ENCODE assay signal across 10 mouse cellular contexts in the genomic region with DNA sequence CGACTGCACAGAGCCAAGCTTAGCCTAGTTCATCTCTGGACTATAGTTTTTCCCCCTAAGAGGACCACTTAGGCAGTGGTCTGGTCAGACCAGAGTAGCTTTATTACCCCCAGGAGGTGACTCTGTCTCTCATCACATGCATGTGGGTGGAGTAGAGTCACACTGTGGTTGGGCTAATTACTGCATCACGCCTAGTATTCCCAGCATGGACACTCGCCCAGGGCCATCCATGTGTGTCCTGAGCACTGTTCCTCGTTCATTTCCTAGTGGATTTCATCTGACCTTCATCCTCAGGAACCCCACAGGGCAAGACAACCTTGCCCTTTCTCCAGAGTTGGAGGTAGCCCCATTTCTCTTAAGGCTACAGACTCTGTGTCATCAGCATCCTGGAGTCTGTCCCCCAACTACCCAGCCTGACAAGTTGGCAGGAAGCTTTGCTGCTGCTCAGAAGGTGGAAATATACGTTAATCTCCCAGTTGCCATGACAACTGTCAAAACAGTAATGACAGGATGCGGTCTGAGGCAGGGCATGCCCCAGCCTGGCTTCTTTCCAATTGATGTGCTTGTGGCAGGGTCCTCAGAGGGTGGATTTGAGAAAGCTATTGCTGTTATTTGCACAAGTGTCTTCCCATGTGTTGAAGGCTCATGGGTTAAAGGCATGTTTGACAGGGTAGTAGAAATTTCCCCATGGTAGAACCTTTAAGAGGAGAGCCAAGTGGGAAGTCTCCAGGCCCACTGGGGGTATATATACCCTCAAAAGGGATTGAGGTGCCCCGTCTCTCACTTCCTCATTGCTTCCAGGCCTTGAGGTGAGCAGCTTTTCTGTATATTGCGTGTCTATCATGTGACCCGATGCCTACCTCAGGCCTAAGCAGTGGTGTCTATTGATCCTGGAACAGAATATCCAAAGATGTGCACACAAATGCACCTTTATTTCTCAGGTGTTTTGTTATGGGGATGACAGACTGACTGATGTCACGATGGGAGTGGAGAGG. TPM values are rescaled to one million over a fixed set of nuclear protein-coding genes. Genes with fewer than 3 reads are reported as not detected.
DNase-seq lines count a peak whose midpoint lies in the region; ATAC-seq and TF ChIP-seq lines count a peak whose summit lies in the region.
"Had no signal": no experiment of that assay in that cellular context is flagged by ENCODE, and none has a peak within 500 bp of the region (broad histone marks: within the 10 kb centered on the region; RNA-seq: fewer than 3 reads in every experiment).

No protein-coding gene starts in this region.

- H3K79me2 ChIP-seq in CH12.LX (replicated peaks; ENCODE audit: control insufficient read depth, extremely low read depth, insufficient read depth, poor library complexity, severe bottlenecking) = no peaks in the 10 kb centered on the region

- ATAC-seq in forebrain, embryonic 16.5 days = peak; percentile 23; the same call in 1 of the 2 replicates
- ATAC-seq in monocyte, adult 5-6 weeks (replicated peaks; ENCODE audit: insufficient number of reproducible peaks, low FRiP score, low TSS enrichment, poor library complexity, severe bottlenecking) = peak; percentile 42
- no peak for ATAC-seq in erythroblast, adult 5-6 weeks (replicated peaks; ENCODE audit: low FRiP score, poor library complexity, severe bottlenecking)

- 0 out of 2 replicates have a peak overlapping the region, but pooled peaks have one; percentile 29 for H3K27ac ChIP-seq in heart, embryonic 10.5 days
- H3K27ac ChIP-seq in CH12.LX (ENCODE audit: insufficient read depth, low read depth) = no peak overlapping the region
- no peak overlapping the region for H3K27ac ChIP-seq in forebrain, embryonic 16.5 days (ENCODE audit: low read length)
- H3K27ac ChIP-seq: hindbrain, embryonic 15.5 days had no signal

- H3K4me3 ChIP-seq in heart, embryonic 10.5 days = no peak overlapping the region
- no peak overlapping the region for H3K4me3 ChIP-seq in CH12.LX (replicated peaks in 1 of 3; ENCODE audit: low read depth in 2 of 3, low read length in 2 of 3, poor library complexity in 1 of 3)
- no peak overlapping the region for H3K4me3 ChIP-seq in forebrain, embryonic 16.5 days (replicated peaks; ENCODE audit: low read length)
- H3K4me3 ChIP-seq: hindbrain, embryonic 15.5 days had no signal

- in situ Hi-C loops in CH12.LX (cut with MboI; ENCODE audit: low pct_ligation_motif_present, low pct_unique_long_range_greater_than_20kb, low sequenced_read_pairs) = no loop called here

- no peak for TF ChIP-seq RAD21 in CH12.LX (IDR thresholded peaks at IDR 0.05; ENCODE audit: low read depth, low read length)

- peak; percentile 88 for DNase-seq in heart, embryonic 10.5 days (ENCODE audit: low spot score)
- DNase-seq in heart, postnatal 10 days = no peak
- DNase-seq in CH12.LX (ENCODE audit: extremely low read depth) = peak; percentile 51
- DNase-seq in urinary bladder, adult 18-20 months (ENCODE audit: low spot score in 2 of 2) = no peak
- DNase-seq in gastrocnemius, adult 8-10 months (ENCODE audit: low spot score in 2 of 2) = no peak
- DNase-seq: cerebellum, postnatal 25 days had no signal

- H3K27me3 ChIP-seq in heart, embryonic 10.5 days (ENCODE audit: insufficient read depth, poor library complexity, severe bottlenecking) = no peaks in the 10 kb centered on the region
- H3K27me3 ChIP-seq in CH12.LX (replicated peaks) = no peaks in the 10 kb centered on the region
- H3K27me3 ChIP-seq in forebrain, embryonic 16.5 days (replicated peaks; ENCODE audit: control insufficient read depth, insufficient read depth, low read length) = no peaks in the 10 kb centered on the region
- H3K27me3 ChIP-seq: hindbrain, embryonic 15.5 days had no signal

- 53% methylated on average over 10 of the region's 10 CpGs for WGBS in heart, embryonic 10.5 days
- 57% methylated on average over 10 of the region's 10 CpGs for WGBS in forebrain, embryonic 16.5 days

- intact Hi-C loops in heart, postnatal 10 days (cut with DNase I) = no loop called here

- TF ChIP-seq POLR2A in CH12.LX (IDR thresholded peaks at IDR 0.05; ENCODE audit: low read depth, low read length) = no peak

- no peak for TF ChIP-seq CTCF in CH12.LX (conservative IDR thresholded peaks at IDR 0.05 in 1 of 2, IDR thresholded peaks at IDR 0.05 in 1 of 2; ENCODE audit: low read depth in 2 of 2, low read length in 2 of 2)

- no peak overlapping the region for H3K4me2 ChIP-seq in CH12.LX (ENCODE audit: insufficient read depth, low read depth, poor library complexity, severe bottlenecking)
- no peak overlapping the region for H3K4me2 ChIP-seq in forebrain, embryonic 16.5 days (ENCODE audit: low read length)
- H3K4me2 ChIP-seq: hindbrain, embryonic 15.5 days had no signal

- dilution Hi-C loops in CH12.LX (cut with MboI; ENCODE audit: extremely low pct_ligation_motif_present, extremely low pct_unique_long_range_greater_than_20kb, low sequenced_read_pairs) = no loop called here

- H3K36me3 ChIP-seq in heart, embryonic 10.5 days = no peaks in the 10 kb centered on the region
- no peaks in the 10 kb centered on the region for H3K36me3 ChIP-seq in CH12.LX (replicated peaks in 1 of 2; ENCODE audit: control insufficient read depth in 1 of 2, insufficient read depth in 1 of 2, low read length in 1 of 2)
- H3K36me3 ChIP-seq in forebrain, embryonic 16.5 days (ENCODE audit: control insufficient read depth, insufficient read depth) = no peaks in the 10 kb centered on the region
- H3K36me3 ChIP-seq: hindbrain, embryonic 15.5 days had no signal

- peaks cover 40% of the 10 kb centered on the region for H3K4me1 ChIP-seq in heart, embryonic 10.5 days
- H3K4me1 ChIP-seq in CH12.LX (ENCODE audit: control insufficient read depth in 1 of 2, insufficient read depth in 2 of 2) = peaks cover 11 to 27% of the 10 kb centered on the region in 2 experiments
- peaks cover 19% of the 10 kb centered on the region for H3K4me1 ChIP-seq in forebrain, embryonic 16.5 days (replicated peaks; ENCODE audit: control insufficient read depth, insufficient read depth, low read length)

- H3K9me3 ChIP-seq in heart, embryonic 10.5 days = no peaks in the 10 kb centered on the region
- no peaks in the 10 kb centered on the region for H3K9me3 ChIP-seq in CH12.LX (replicated peaks; ENCODE audit: low read length)
- no peaks in the 10 kb centered on the region for H3K9me3 ChIP-seq in forebrain, embryonic 16.5 days (ENCODE audit: control insufficient read depth, low read length)
- H3K9me3 ChIP-seq: hindbrain, embryonic 15.5 days had no signal

- no peak overlapping the region for H3K9ac ChIP-seq in CH12.LX (ENCODE audit: insufficient read depth, low read depth)
- no peak overlapping the region for H3K9ac ChIP-seq in forebrain, embryonic 16.5 days (replicated peaks; ENCODE audit: low read depth, low read length)
- H3K9ac ChIP-seq: hindbrain, embryonic 15.5 days had no signal

- TF ChIP-seq EP300 in CH12.LX (IDR thresholded peaks at IDR 0.05; ENCODE audit: low read length) = peak; percentile 52; the same call in 1 of the 2 replicates

TF ChIP-seq in CH12.LX, 34 proteins besides CTCF, POLR2A, EP300 and RAD21 (continues in another document):
- TF ChIP-seq ZKSCAN1 (IDR thresholded peaks at IDR 0.05; ENCODE audit: borderline replicate concordance, low read depth, low read length) = no peak
- no peak for TF ChIP-seq NELFE (IDR thresholded peaks at IDR 0.05; ENCODE audit: low read depth, low read length)
- TF ChIP-seq TCF12 (IDR thresholded peaks at IDR 0.05; ENCODE audit: low read depth, low read length) = no peak
- TF ChIP-seq JUND (conservative IDR thresholded peaks at IDR 0.05; ENCODE audit: low read depth, low read length) = no peak
- no peak for TF ChIP-seq MAFK (IDR thresholded peaks at IDR 0.05; ENCODE audit: insufficient replicate concordance, low read length)
- no peak for TF ChIP-seq CHD2 (IDR thresholded peaks at IDR 0.05; ENCODE audit: low read length)
- peak; percentile 54; the same call in 1 of the 2 replicates for TF ChIP-seq IRF4 (IDR thresholded peaks at IDR 0.05; ENCODE audit: low read depth, low read length)
- TF ChIP-seq ZNF384 (IDR thresholded peaks at IDR 0.05; ENCODE audit: low read depth, low read length) = no peak
- TF ChIP-seq BHLHE40 (IDR thresholded peaks at IDR 0.05; ENCODE audit: low read depth, low read length) = peak; percentile 49; the same call in 1 of the 2 replicates
- no peak for TF ChIP-seq ELF1 (IDR thresholded peaks at IDR 0.05; ENCODE audit: low read depth, low read length)
- no peak for TF ChIP-seq RCOR1 (conservative IDR thresholded peaks at IDR 0.05; ENCODE audit: low read depth, low read length)
- no peak for TF ChIP-seq SMC3 (IDR thresholded peaks at IDR 0.05; ENCODE audit: low read depth, low read length)
- TF ChIP-seq USF2 (conservative IDR thresholded peaks at IDR 0.05; ENCODE audit: low read depth, low read length) = no peak
- TF ChIP-seq SIN3A (IDR thresholded peaks at IDR 0.05; ENCODE audit: low read length) = no peak
- TF ChIP-seq E2F4 (IDR thresholded peaks at IDR 0.05; ENCODE audit: insufficient replicate concordance, low read depth, low read length) = no peak
- peak; percentile 33 for TF ChIP-seq USF1 (IDR thresholded peaks at IDR 0.05; ENCODE audit: low read depth, low read length)

RNA-seq across cellular contexts. Expression of a gene that starts 20.4 kb away (rescaled TPM):
- polyA plus RNA-seq in heart, embryonic 10.5 days (2016; fragmentation: Nextera tagmentation; extraction: Ambion mirVana) = 8.7 and 13.1 TPM in 2 replicates
- 10 to 100 TPM; 69.1 to 79.5 TPM for total RNA-seq in heart, postnatal 10 days (2021)
- total RNA-seq in CH12.LX (2012; rRNA removed) (16.7 and 17.8 TPM in 2 replicates), CH12.LX (2014; rRNA removed) (9.8 and 12.8 TPM in 2 replicates)
- 57.6 and 67.1 TPM in 2 replicates for polyA plus RNA-seq in CH12.LX (2012; ENCODE audit: insufficient read length, low read depth)
- polyA plus RNA-seq in forebrain, embryonic 16.5 days (2015; fragmentation: Nextera tagmentation; extraction: Ambion mirVana) = 20.8 and 24.6 TPM in 2 replicates
- 134 to 201 TPM (median 136 TPM) in 3 replicates for total RNA-seq in monocyte, adult 5-6 weeks (2017)
- 14.8 and 18.8 TPM in 2 replicates for total RNA-seq in erythroblast, adult 5-6 weeks (2015; ENCODE audit: low replicate concordance)
- total RNA-seq in erythroblast, adult 5-6 weeks (2017; ENCODE audit: low replicate concordance) = 6.5 and 7.1 TPM in 2 replicates
- 100 to 1,000 TPM; 127 to 151 (median 139) TPM for total RNA-seq in gastrocnemius, adult 8-10 months (2022)

RNA-seq across cellular contexts. Expression of a gene that starts 32.6 kb away (rescaled TPM):
- polyA plus RNA-seq in heart, embryonic 10.5 days (2016; fragmentation: Nextera tagmentation; extraction: Ambion mirVana) = 53.3 and 61.0 TPM in 2 replicates
- total RNA-seq in heart, postnatal 10 days (2021) = 10 to 100 TPM; 27.8 to 37.9 TPM
- total RNA-seq in CH12.LX (2012; rRNA removed) = 1.2 and 2.7 TPM in 2 replicates
- 2.5 and 3.1 TPM in 2 replicates for total RNA-seq in CH12.LX (2014; rRNA removed)
- 2.9 and 3.6 TPM in 2 replicates for polyA plus RNA-seq in CH12.LX (2012; ENCODE audit: insufficient read length, low read depth)
- 119 and 122 TPM in 2 replicates for polyA plus RNA-seq in forebrain, embryonic 16.5 days (2015; fragmentation: Nextera tagmentation; extraction: Ambion mirVana)
- 17.5 to 34.3 TPM (median 24.0 TPM) in 3 replicates for total RNA-seq in monocyte, adult 5-6 weeks (2017)
- not detected in 2 replicates for total RNA-seq in erythroblast, adult 5-6 weeks (2015; ENCODE audit: low replicate concordance)
- 1.2 and 4.2 TPM in 2 replicates for total RNA-seq in erythroblast, adult 5-6 weeks (2017; ENCODE audit: low replicate concordance)
- total RNA-seq in gastrocnemius, adult 8-10 months (2022) = 10 to 100 TPM; 18.1 to 74.5 (median 34.4) TPM

Comparison
In these comparisons a context has a peak if more than half of its experiments do, and no peak if none do; other contexts are left out.
1. DNase-seq: peak in heart, embryonic 10.5 days (single experiment) and CH12.LX (single experiment); none in heart, postnatal 10 days (0 of 2), urinary bladder, adult 18-20 months (0 of 2) and gastrocnemius, adult 8-10 months (0 of 2).